Mouse (Mus musculus) embryonic facial prominence, embryonic 12.5 days (tissue): ENCODE measurements around the gene Lrrc28. TPM values are rescaled to one million over a fixed set of nuclear protein-coding genes. Genes with fewer than 3 reads are reported as not detected.

Experiments used
- ATAC-seq: fragments of 200-750 bp; cut with Nextera tagmentation; 2 replicates; pipeline ENCODE4 v1.8.0; 2017; ENCODE audit not compliant: insufficient number of reproducible peaks, insufficient read depth, low FRiP score, low TSS enrichment
- H3K27ac ChIP-seq: fragments of 300-500 bp; sonication (generic); 2 replicates; pipeline ENCODE4 v1.5.1; 2016; ENCODE audit warnings: mild to moderate bottlenecking
- H3K27me3 ChIP-seq: fragments of 300-500 bp; sonication (generic); 2 replicates; pipeline ENCODE4 v1.6.1; 2016; ENCODE audit warnings: mild to moderate bottlenecking, moderate library complexity
- H3K36me3 ChIP-seq: fragments of 300-500 bp; sonication (generic); 2 replicates; pipeline ENCODE4 v1.6.1; 2016; ENCODE audit warnings: mild to moderate bottlenecking
- H3K4me1 ChIP-seq: fragments of 300-500 bp; sonication (generic); 2 replicates; pipeline ENCODE4 v1.6.1; 2016
- H3K4me2 ChIP-seq: fragments of 300-500 bp; sonication (generic); replicated peaks from 2 replicates; pipeline ENCODE4 v1.6.1; 2016; ENCODE audit warnings: mild to moderate bottlenecking, moderate library complexity
- H3K4me3 ChIP-seq: fragments of 300-500 bp; sonication (generic); 2 replicates; pipeline ENCODE4 v1.5.1; 2016; ENCODE audit warnings: mild to moderate bottlenecking
- H3K9ac ChIP-seq: fragments of 300-500 bp; sonication (generic); 2 replicates; pipeline ENCODE4 v1.6.1; 2016; ENCODE audit warnings: mild to moderate bottlenecking, moderate library complexity
- H3K9me3 ChIP-seq: fragments of 300-500 bp; sonication (generic); 2 replicates; pipeline ENCODE4 v1.6.1; 2016; ENCODE audit warnings: mild to moderate bottlenecking, moderate library complexity
- WGBS: fragments of 180-500 bp; shearing (Covaris S2); methylation state at CpG from one replicate; pipeline ENCODE4 v1.1.7; 2016; 5-methylcytosine and 5-hydroxymethylcytosine counted together
- polyA plus RNA-seq: library from polyadenylated mRNA; unstranded; fragments of >200 nt; fragmentation: Nextera tagmentation; extraction: Ambion mirVana; gene quantifications from 2 replicates; pipeline ENCODE4 v1.2.1, GENCODE M21; 2016

The Lrrc28 gene
- polyA plus RNA-seq, 1 experiment from 2014 or later: 26.3 TPM

DNA sequence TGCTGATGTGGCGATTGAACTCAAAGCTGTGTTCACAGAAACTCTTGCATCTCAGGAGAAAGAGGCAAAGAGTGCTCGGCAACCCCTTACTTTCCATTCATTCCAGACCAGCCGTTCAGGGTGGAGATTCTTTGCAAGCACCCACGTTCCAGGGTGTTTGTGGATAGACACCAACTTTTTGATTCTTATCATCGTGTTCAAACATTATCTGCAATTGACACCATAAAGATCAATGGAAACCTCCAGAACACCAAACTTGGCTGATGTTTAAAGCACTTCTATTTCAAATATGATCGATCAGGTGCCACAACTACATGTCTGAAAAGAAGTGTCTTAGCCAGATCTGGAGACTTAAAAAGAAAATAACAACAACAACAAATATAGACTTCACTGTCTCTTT, 51.2 kb downstream of the Lrrc28 start:
- no peaks in the 10 kb centered on the region for H3K27me3 ChIP-seq
- H3K4me1 ChIP-seq: 0 out of 2 replicates have a peak, but pooled peaks cover 9% of the 10 kb centered on the region
- H3K9ac ChIP-seq: no peak overlapping the region
- no peak overlapping the region for H3K4me3 ChIP-seq
- no peaks in the 10 kb centered on the region for H3K36me3 ChIP-seq
- no peaks in the 10 kb centered on the region for H3K9me3 ChIP-seq
- 88% methylated on average over 6 of the region's 6 CpGs for WGBS
- H3K4me2 ChIP-seq: no peak overlapping the region
- no peak for ATAC-seq
- H3K27ac ChIP-seq: no peak overlapping the region

DNA sequence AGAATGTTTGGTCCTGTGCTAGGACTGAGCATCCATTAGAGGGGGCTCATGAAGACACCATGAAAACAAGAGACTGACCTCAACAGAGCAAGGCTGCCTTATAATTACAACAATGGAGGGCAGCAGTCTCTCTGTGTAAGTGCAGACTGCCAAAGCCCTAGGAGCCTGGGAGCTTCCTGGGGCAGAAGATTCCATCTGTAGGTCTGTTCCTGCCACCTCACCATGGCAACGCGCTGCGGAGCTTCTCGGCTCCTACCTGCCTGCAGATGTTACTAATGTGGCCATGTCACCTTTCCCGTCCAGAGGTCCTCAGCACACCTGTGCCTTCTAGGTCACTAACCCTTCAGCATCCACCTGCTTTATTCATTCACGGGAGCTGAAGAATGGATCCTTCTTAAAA, 52.4 kb downstream of the Lrrc28 start:
- no peaks in the 10 kb centered on the region for H3K9me3 ChIP-seq
- no peak overlapping the region for H3K9ac ChIP-seq
- H3K4me1 ChIP-seq: 0 out of 2 replicates have a peak, but pooled peaks cover 2% of the 10 kb centered on the region
- no peaks in the 10 kb centered on the region for H3K27me3 ChIP-seq
- H3K4me3 ChIP-seq: no peak overlapping the region
- no peak overlapping the region for H3K27ac ChIP-seq
- H3K36me3 ChIP-seq: no peaks in the 10 kb centered on the region
- 94% methylated on average over 6 of the region's 6 CpGs for whole genome bisulfite sequencing
- ATAC-seq: no peak
- H3K4me2 ChIP-seq: no peak overlapping the region

DNA sequence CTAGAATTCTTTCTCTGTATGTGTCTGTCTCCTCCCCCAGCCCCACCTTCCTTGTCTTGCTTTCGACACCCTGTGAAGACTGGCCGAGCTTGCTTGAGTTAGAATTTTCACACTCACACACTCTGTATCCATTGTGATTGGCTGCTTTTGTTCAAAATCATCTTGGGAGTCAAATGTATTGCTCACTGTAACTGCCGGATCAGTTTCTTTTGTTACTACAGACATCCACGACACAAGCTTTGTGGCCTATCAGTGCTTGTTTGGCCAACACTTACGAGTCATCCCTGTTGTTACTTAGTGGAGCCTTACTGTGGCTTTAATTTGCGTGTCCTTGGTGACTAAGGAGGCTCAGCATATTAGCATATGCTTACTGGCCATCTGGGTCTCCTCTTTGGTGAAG, 56.3 kb downstream of the Lrrc28 start:
- WGBS: 77% methylated on average over 6 of the region's 6 CpGs
- H3K9me3 ChIP-seq: no peaks in the 10 kb centered on the region

DNA sequence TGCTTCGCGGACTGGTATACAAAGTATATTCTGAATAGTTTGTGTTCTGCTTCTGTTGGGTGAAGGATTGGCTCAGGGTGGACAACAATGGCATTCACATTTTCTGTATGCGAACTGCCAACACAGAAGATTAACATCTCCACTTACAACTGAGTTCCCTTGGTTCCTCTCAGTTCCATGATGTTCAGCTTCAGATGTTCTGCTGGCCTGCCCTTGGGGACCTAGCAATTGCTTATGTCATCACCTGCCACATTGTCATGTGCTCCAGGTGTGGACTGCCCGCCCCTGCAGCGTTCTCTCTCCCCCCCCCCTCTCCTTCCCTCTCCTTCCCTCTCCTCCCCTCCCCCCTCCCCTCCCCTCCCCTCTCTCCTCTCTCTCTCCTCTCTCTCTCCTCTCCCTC, 58.6 kb downstream of the Lrrc28 start:
- no peaks in the 10 kb centered on the region for H3K36me3 ChIP-seq
- 75% methylated on average over 5 of the region's 5 CpGs for WGBS
- H3K27me3 ChIP-seq: no peaks in the 10 kb centered on the region
- H3K4me3 ChIP-seq: no peak overlapping the region
- no peaks in the 10 kb centered on the region for H3K4me1 ChIP-seq
- H3K9me3 ChIP-seq: no peaks in the 10 kb centered on the region
- H3K9ac ChIP-seq: no peak overlapping the region
- no peak overlapping the region for H3K27ac ChIP-seq
- H3K4me2 ChIP-seq: no peak overlapping the region
- no peak for ATAC-seq

More for the DNA sequence above, 56.3 kb downstream of the Lrrc28 start:
- H3K9ac ChIP-seq: no peak overlapping the region
- H3K36me3 ChIP-seq: no peaks in the 10 kb centered on the region
- H3K4me2 ChIP-seq: no peak overlapping the region
- H3K4me3 ChIP-seq: no peak overlapping the region
- no peak for ATAC-seq
- H3K4me1 ChIP-seq: no peaks in the 10 kb centered on the region
- H3K27ac ChIP-seq: no peak overlapping the region
- H3K27me3 ChIP-seq: no peaks in the 10 kb centered on the region

DNA sequence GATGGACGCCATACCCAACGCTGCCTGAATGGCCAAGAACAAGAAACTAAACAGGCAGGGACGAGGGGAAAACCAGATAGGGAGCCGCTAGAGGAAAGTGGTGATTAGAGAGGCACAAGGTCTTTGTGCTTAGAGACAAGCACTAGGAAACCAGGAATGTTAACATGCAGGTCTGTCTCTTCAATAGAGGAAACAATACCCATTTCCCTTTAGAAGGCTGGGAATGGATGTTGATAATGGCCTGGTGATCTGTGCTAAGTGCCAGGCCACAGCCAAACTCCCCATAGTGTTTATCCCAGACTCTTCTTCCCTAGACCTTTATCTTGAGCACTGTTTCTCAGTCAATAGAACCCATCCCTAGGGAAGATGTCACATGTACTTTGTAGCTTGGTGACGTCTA, 61.2 kb downstream of the Lrrc28 start:
- Histone ChIP-seq H3K9me3 (no peaks in the 10 kb centered on the region), H3K4me1 (no peaks in the 10 kb centered on the region), H3K27me3 (no peaks in the 10 kb centered on the region), H3K4me3 (no peak overlapping the region), H3K36me3 (no peaks in the 10 kb centered on the region), H3K4me2 (no peak overlapping the region), H3K27ac (no peak overlapping the region), H3K9ac (no peak overlapping the region)
- WGBS: 84% methylated on average over 5 of the region's 5 CpGs
- ATAC-seq: no peak

DNA sequence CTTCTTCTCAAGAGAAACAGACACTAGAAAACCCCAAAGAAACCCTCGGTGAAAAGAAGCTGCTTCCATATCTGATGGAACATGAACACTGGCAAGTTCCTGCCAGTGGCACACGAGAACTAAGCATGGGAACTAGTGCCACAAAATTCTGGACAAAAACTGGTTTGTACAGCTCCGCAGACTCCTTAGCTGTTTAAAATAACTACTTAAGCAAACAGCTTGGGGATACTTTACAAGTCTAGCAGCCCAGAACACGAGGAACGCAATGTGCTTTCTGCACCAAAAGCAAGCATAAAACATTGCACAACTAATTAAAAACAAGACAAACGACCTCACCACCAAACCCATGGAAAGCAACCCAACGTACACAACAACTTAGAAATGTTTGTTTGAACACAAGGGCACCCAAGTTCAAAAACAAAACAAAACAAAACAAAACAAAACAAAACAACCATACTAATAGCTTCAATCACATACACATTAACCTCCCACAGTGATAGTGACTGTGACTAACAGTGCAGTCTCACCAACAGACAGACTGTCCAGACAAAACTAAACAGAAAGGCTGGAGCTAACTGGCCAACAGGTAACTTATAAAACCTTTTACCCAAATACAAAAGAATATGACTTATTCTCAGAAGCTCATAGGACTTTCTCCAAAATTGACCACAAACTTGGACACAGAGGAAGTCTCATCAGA, 66.1 kb downstream of the Lrrc28 start:
- WGBS: 68% methylated on average over 7 of the region's 7 CpGs
- H3K27ac ChIP-seq: no peak overlapping the region

DNA sequence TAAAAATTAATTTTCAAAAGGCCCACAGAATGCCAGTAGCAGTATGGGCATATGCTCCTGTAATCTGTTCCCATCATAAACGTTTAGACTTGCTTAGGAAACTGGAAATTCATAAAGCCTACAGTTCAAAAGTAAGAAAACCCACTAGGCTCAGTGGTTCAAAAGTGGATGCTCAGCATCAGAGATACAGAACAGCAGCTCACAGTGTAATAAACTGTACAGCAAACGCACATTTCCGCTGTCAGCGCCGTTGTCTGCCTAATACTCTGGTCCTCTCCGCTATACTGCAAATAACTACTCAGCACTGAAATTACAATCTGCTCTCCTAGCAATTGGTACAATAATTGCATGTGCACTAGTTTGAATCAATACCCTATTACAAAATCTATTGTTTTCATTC, 67.0 kb downstream of the Lrrc28 start:
- ATAC-seq: no peak
- WGBS: 89% methylated on average over 6 of the region's 6 CpGs
- Histone ChIP-seq H3K27ac (no peak overlapping the region), H3K27me3 (no peaks in the 10 kb centered on the region), H3K4me1 (peaks cover 2% of the 10 kb centered on the region; the same call in 1 of the 2 replicates), H3K9me3 (no peaks in the 10 kb centered on the region), H3K9ac (no peak overlapping the region), H3K4me2 (no peak overlapping the region), H3K4me3 (no peak overlapping the region), H3K36me3 (no peaks in the 10 kb centered on the region)

More for the DNA sequence above, 66.1 kb downstream of the Lrrc28 start:
- H3K4me2 ChIP-seq: no peak overlapping the region
- no peaks in the 10 kb centered on the region for H3K36me3 ChIP-seq
- no peaks in the 10 kb centered on the region for H3K4me1 ChIP-seq
- no peak overlapping the region for H3K4me3 ChIP-seq
- ATAC-seq: no peak
- no peaks in the 10 kb centered on the region for H3K27me3 ChIP-seq
- no peaks in the 10 kb centered on the region for H3K9me3 ChIP-seq
- no peak overlapping the region for H3K9ac ChIP-seq

DNA sequence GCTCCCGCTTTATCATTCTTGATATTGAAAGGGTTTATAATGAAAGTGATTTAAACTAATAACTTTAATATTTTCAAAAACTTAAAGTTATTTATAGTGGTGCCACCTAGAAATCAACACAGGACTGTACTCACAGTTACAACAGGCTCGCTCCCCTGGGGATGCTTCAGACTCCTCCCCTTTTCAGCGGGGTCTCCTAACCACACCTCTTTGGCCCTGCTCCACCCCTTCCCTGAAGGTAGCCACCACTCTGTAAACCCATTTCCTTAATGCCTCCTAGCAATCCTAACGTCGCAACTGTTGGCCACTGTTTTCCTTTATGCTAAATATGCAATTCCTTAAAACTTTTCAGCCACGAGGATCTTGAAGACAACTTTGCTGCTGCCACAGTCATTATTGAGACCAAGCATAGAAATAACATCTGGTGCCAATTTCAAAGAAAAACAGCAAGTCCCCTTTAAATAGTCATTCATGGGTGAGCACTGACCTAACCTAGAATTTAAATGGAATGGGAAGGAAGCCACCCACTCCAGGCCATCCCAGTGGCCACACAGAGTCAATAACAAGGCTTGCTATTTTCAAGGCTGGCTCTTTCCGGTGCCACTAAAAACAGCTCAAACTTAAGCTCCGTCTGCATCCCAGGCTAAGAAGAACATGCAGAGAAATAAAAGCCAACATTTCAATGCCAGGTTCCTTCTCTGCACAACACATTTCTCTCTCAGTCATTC, 78.4 kb downstream of the Lrrc28 start:
- Histone ChIP-seq H3K9me3 (no peaks in the 10 kb centered on the region), H3K27ac (0 out of 2 replicates have a peak overlapping the region, but pooled peaks have one; percentile 17), H3K4me3 (no peak overlapping the region), H3K36me3 (no peaks in the 10 kb centered on the region), H3K9ac (no peak overlapping the region), H3K27me3 (no peaks in the 10 kb centered on the region), H3K4me1 (peaks cover 6% of the 10 kb centered on the region), H3K4me2 (no peak overlapping the region)
- WGBS: 34% methylated on average over 8 of the region's 8 CpGs
- ATAC-seq: no peak

DNA sequence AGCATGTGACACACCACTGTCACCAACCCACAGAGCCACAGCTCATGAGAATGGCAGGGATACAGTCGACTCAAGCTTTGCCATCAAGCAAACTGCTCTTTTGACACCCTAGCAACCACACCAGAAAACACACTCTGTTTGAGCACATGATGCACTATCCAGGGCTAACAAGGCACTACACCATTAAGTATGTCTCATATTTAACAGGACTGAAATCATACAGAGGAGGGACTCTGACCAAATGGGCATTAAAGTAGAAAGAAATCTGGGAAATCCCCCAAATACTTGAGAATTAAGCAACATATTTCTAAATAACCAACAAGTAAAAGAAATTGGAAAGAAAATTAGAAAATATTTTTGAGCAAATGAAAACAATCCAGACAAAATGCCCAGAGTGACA, 79.9 kb downstream of the Lrrc28 start:
- Histone ChIP-seq H3K4me3 (no peak overlapping the region), H3K36me3 (no peaks in the 10 kb centered on the region), H3K27me3 (no peaks in the 10 kb centered on the region), H3K27ac (no peak overlapping the region), H3K9ac (no peak overlapping the region), H3K4me2 (no peak overlapping the region), H3K4me1 (peaks cover 6% of the 10 kb centered on the region), H3K9me3 (no peaks in the 10 kb centered on the region)
- no peak for ATAC-seq
- WGBS: 79% methylated on average over 1 of the region's 1 CpGs

DNA sequence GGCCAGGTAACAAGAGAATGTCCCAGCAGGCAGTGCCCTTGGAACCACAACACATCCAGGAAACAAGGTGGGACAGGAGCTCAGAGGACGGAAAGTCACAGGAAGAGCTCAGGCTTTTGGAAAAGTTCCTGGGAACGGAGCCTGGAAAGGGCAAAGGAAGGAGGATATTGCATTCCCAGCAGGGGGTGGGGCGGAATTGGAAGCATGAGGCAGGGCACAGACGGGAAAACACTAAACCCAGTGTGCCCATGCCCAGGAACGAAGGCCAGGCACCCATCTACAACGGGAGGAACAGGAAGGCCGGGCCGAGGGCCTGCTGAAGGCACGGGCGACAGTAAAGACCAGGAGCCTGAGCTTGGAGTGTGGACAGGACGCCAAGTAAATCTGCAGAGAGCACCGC, 82.9 kb downstream of the Lrrc28 start:
- Histone ChIP-seq H3K27me3 (no peaks in the 10 kb centered on the region), H3K27ac (no peak overlapping the region), H3K36me3 (no peaks in the 10 kb centered on the region), H3K9ac (no peak overlapping the region), H3K9me3 (no peaks in the 10 kb centered on the region), H3K4me3 (no peak overlapping the region), H3K4me1 (peaks cover 6% of the 10 kb centered on the region), H3K4me2 (no peak overlapping the region)
- WGBS: 37% methylated on average over 12 of the region's 12 CpGs
- no peak for ATAC-seq

DNA sequence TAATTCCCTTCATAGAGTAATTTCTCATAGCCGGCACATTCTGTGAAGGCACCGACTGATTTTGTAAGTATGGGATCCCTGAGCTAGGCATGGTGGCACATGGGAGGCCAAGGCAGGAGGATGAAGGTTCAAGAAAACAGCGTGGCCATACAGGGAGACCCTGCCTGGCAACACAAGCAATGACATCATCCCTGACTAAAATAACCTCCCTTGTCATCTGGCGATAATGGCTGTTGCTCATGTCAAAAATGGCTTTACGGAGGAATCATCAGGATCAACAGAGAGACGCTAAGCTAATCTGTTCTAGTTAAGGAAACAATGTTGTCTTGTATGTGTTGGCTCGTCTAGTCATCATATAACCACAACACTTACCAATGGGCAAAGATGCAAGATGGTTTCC, 85.6 kb downstream of the Lrrc28 start:
- Histone ChIP-seq H3K9me3 (no peaks in the 10 kb centered on the region), H3K27ac (no peak overlapping the region), H3K27me3 (no peaks in the 10 kb centered on the region), H3K36me3 (no peaks in the 10 kb centered on the region), H3K4me1 (no peaks in the 10 kb centered on the region), H3K4me3 (no peak overlapping the region), H3K4me2 (no peak overlapping the region), H3K9ac (no peak overlapping the region)
- no peak for ATAC-seq
- 85% methylated on average over 7 of the region's 7 CpGs for WGBS

DNA sequence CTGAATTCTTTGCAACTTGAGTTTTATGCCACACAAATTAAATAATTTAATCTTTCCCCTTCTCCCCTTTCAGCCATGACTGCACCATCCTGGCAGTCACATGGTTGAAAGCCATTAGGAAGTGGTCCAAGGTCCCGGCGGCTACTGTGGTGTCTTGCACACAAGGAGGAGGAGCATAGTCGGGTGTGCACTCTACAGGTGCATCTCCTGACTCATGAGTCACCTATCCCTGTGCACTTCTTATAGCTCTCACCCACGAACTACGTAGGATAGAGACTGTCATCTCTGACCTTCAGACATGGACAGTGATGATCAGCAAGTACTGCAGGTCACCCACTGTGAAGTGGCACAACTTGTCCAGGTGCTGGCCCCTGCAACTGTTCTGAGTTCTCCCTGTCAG, 86.8 kb downstream of the Lrrc28 start:
- WGBS: 81% methylated on average over 5 of the region's 5 CpGs
- H3K27ac ChIP-seq: no peak overlapping the region
- H3K36me3 ChIP-seq: no peaks in the 10 kb centered on the region
- no peaks in the 10 kb centered on the region for H3K27me3 ChIP-seq
- no peak overlapping the region for H3K4me2 ChIP-seq
- no peaks in the 10 kb centered on the region for H3K9me3 ChIP-seq
- H3K4me1 ChIP-seq: no peaks in the 10 kb centered on the region
- no peak overlapping the region for H3K4me3 ChIP-seq
- no peak overlapping the region for H3K9ac ChIP-seq
- no peak for ATAC-seq
